Mouse (Mus musculus): ENCODE measurements around the gene Rprml. TPM values are rescaled to one million over a fixed set of nuclear protein-coding genes. Genes with fewer than 3 reads are reported as not detected.

Rprml gene
- polyA plus RNA-seq, 1 experiment from 2014 or later: 2.3 TPM

GRCm38 (mm10) chr11:103635481-103635880, 13.9 kb upstream of the Rprml start:
- H3K4me3 ChIP-seq (ENCODE audit: low read depth, low read length): no peak overlapping the region
- TF ChIP-seq CTCF (IDR thresholded peaks at IDR 0.05; ENCODE audit: low read depth): no peak
- H3K4me1 ChIP-seq (replicated peaks; ENCODE audit: control insufficient read depth, insufficient read depth, low read length): no peaks in the 10 kb centered on the region
- ATAC-seq: no peak
- no peak overlapping the region for H3K9ac ChIP-seq (ENCODE audit: low read depth, low read length)
- 70% methylated on average over 3 of the region's 3 CpGs for WGBS
- no peak overlapping the region for H3K4me2 ChIP-seq (replicated peaks; ENCODE audit: low read depth)
- peaks cover 9% of the 10 kb centered on the region; the same call in 1 of the 2 replicates for H3K27me3 ChIP-seq (replicated peaks; ENCODE audit: control insufficient read depth, insufficient read depth, low read length)
- no peak overlapping the region for H3K27ac ChIP-seq (ENCODE audit: low read depth, low read length)
- no peaks in the 10 kb centered on the region for H3K36me3 ChIP-seq (ENCODE audit: control insufficient read depth, insufficient read depth)
- no peaks in the 10 kb centered on the region for H3K9me3 ChIP-seq (ENCODE audit: control insufficient read depth)

GRCm38 (mm10) chr11:103636261-103636660, 13.1 kb upstream of the Rprml start:
- H3K4me2 ChIP-seq (replicated peaks; ENCODE audit: low read depth): no peak overlapping the region
- H3K9me3 ChIP-seq (ENCODE audit: control insufficient read depth): no peaks in the 10 kb centered on the region
- no peak overlapping the region for H3K27ac ChIP-seq (ENCODE audit: low read depth, low read length)
- H3K9ac ChIP-seq (ENCODE audit: low read depth, low read length): no peak overlapping the region
- ATAC-seq: no peak
- no peaks in the 10 kb centered on the region for H3K4me1 ChIP-seq (replicated peaks; ENCODE audit: control insufficient read depth, insufficient read depth, low read length)
- H3K27me3 ChIP-seq (replicated peaks; ENCODE audit: control insufficient read depth, insufficient read depth, low read length): peaks cover 12% of the 10 kb centered on the region; the same call in 1 of the 2 replicates
- TF ChIP-seq CTCF (IDR thresholded peaks at IDR 0.05; ENCODE audit: low read depth): no peak
- no peak overlapping the region for H3K4me3 ChIP-seq (ENCODE audit: low read depth, low read length)
- no peaks in the 10 kb centered on the region for H3K36me3 ChIP-seq (ENCODE audit: control insufficient read depth, insufficient read depth)
- 74% methylated on average over 6 of the region's 6 CpGs for WGBS

GRCm38 (mm10) chr11:103638790-103639189, 10.6 kb upstream of the Rprml start, which contains the start of gene Lyzl6:
Lyzl6 (minus strand) TSS chr11:103638890.
- Histone ChIP-seq H3K4me3 (ENCODE audit: low read depth, low read length) (no peak within 1 kb of the TSS), H3K36me3 (ENCODE audit: control insufficient read depth, insufficient read depth) (no peaks in the 10 kb centered on the region), H3K4me1 (replicated peaks; ENCODE audit: control insufficient read depth, insufficient read depth, low read length) (no peaks in the 10 kb centered on the region), H3K27ac (ENCODE audit: low read depth, low read length) (no peak within 1 kb of the TSS), H3K9me3 (ENCODE audit: control insufficient read depth) (no peaks in the 10 kb centered on the region), H3K27me3 (replicated peaks; ENCODE audit: control insufficient read depth, insufficient read depth, low read length) (peaks cover 12% of the 10 kb centered on the region; the same call in 1 of the 2 replicates), H3K4me2 (replicated peaks; ENCODE audit: low read depth) (no peak within 1 kb of the TSS), H3K9ac (ENCODE audit: low read depth, low read length) (no peak within 1 kb of the TSS)
- ATAC-seq: no peak
- WGBS: 75% methylated on average over 3 of the region's 3 CpGs
- TF ChIP-seq CTCF (IDR thresholded peaks at IDR 0.05; ENCODE audit: low read depth): no peak

- peak; percentile 97 for TF ChIP-seq CTCF (IDR thresholded peaks at IDR 0.05; ENCODE audit: low read depth)
- Histone ChIP-seq H3K27ac (ENCODE audit: low read depth, low read length) (no peak overlapping the region), H3K4me3 (ENCODE audit: low read depth, low read length) (no peak overlapping the region), H3K27me3 (replicated peaks; ENCODE audit: control insufficient read depth, insufficient read depth, low read length) (peaks cover 12% of the 10 kb centered on the region; the same call in 1 of the 2 replicates), H3K9ac (ENCODE audit: low read depth, low read length) (no peak overlapping the region), H3K4me2 (replicated peaks; ENCODE audit: low read depth) (no peak overlapping the region), H3K9me3 (ENCODE audit: control insufficient read depth) (no peaks in the 10 kb centered on the region), H3K4me1 (replicated peaks; ENCODE audit: control insufficient read depth, insufficient read depth, low read length) (no peaks in the 10 kb centered on the region), H3K36me3 (ENCODE audit: control insufficient read depth, insufficient read depth) (no peaks in the 10 kb centered on the region)
- WGBS: 2% methylated on average over 10 of the region's 10 CpGs
- no peak for ATAC-seq
These were observed 9.9 kb upstream of the Rprml start for GRCm38 (mm10) chr11:103639407-103639946.

GRCm38 (mm10) chr11:103643211-103643610, 6.2 kb upstream of the Rprml start:
- no peak for TF ChIP-seq CTCF (IDR thresholded peaks at IDR 0.05; ENCODE audit: low read depth)
- no peak overlapping the region for H3K27ac ChIP-seq (ENCODE audit: low read depth, low read length)
- no peaks in the 10 kb centered on the region for H3K4me1 ChIP-seq (replicated peaks; ENCODE audit: control insufficient read depth, insufficient read depth, low read length)
- no peak overlapping the region for H3K4me3 ChIP-seq (ENCODE audit: low read depth, low read length)
- peaks cover 20% of the 10 kb centered on the region for H3K27me3 ChIP-seq (replicated peaks; ENCODE audit: control insufficient read depth, insufficient read depth, low read length)
- 65% methylated on average over 9 of the region's 9 CpGs for WGBS
- no peak overlapping the region for H3K9ac ChIP-seq (ENCODE audit: low read depth, low read length)
- H3K9me3 ChIP-seq (ENCODE audit: control insufficient read depth): no peaks in the 10 kb centered on the region
- no peak for ATAC-seq
- H3K4me2 ChIP-seq (replicated peaks; ENCODE audit: low read depth): no peak overlapping the region
- H3K36me3 ChIP-seq (ENCODE audit: control insufficient read depth, insufficient read depth): no peaks in the 10 kb centered on the region

- H3K27ac ChIP-seq (ENCODE audit: low read depth, low read length): no peak overlapping the region
- H3K4me1 ChIP-seq (replicated peaks; ENCODE audit: control insufficient read depth, insufficient read depth, low read length): no peaks in the 10 kb centered on the region
- no peaks in the 10 kb centered on the region for H3K36me3 ChIP-seq (ENCODE audit: control insufficient read depth, insufficient read depth)
- H3K9me3 ChIP-seq (ENCODE audit: control insufficient read depth): no peaks in the 10 kb centered on the region
- no peak for ATAC-seq
- peaks cover 28% of the 10 kb centered on the region for H3K27me3 ChIP-seq (replicated peaks; ENCODE audit: control insufficient read depth, insufficient read depth, low read length)
- WGBS: 50% methylated on average over 8 of the region's 8 CpGs
- H3K9ac ChIP-seq (ENCODE audit: low read depth, low read length): no peak overlapping the region
- no peak overlapping the region for H3K4me2 ChIP-seq (replicated peaks; ENCODE audit: low read depth)
- H3K4me3 ChIP-seq (ENCODE audit: low read depth, low read length): no peak overlapping the region
- TF ChIP-seq CTCF (IDR thresholded peaks at IDR 0.05; ENCODE audit: low read depth): no peak
These were observed 3.6 kb upstream of the Rprml start for GRCm38 (mm10) chr11:103645731-103646130.

Data from intestine, postnatal 0 days (tissue).